Mouse (Mus musculus) cerebral cortex, adult 2 months (tissue): ENCODE data around the gene Defb46.

Experiments
- WGBS: fragments of 180-500 bp; shearing (Covaris S2); methylation state at CpG from one replicate; pipeline ENCODE4 v1.1.7; 2018; 5-methylcytosine and 5-hydroxymethylcytosine counted together

Defb46 gene

DNA sequence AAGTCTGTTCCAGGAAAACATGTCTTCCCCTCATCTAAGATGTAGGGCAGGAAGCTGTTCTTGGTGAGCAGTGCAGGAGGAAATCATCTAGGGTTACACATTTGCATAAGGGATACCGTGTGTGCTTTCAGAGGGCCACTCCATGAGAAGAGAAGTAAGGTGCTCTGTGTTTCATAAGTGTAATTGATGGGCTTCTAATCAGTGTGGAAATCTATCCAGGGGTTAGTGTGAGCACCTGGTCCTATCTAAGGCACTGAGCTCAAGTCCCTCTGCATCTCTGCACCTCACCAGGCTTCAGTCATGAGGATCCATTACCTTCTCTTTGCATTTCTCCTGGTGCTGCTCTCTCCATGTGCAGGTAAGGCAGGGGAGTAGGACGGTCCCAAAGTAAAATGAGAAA, at the start of gene Defb46:
Defb46 (plus strand) TSS at position 301 of the 400 bp plus-strand sequence.
- WGBS: 71% methylated on average over 2 of the region's 2 CpGs

DNA sequence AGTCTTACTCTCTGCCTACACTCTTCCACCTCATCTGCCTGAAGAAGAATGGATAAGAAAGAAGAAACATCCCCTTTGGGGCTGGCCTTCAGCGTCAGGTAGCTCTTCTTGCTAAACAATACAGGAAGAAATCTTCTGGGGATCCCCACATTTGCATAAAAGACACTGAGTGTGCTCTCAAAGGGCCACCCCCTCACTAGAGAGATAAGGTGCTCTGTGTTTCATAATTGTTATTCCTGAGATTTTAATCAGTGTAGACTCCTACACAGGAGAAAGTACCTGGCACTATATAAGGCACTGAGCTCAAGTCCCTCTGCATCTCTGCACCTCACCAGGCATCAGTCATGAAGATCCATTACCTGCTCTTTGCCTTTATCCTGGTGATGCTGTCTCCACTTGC, 14.6 kb upstream of the Defb46 start, which contains the start of gene Defb6:
Defb6 (plus strand) TSS at position 318 of the 400 bp plus-strand sequence.
- WGBS: 53% methylated on average over 1 of the region's 1 CpGs

DNA sequence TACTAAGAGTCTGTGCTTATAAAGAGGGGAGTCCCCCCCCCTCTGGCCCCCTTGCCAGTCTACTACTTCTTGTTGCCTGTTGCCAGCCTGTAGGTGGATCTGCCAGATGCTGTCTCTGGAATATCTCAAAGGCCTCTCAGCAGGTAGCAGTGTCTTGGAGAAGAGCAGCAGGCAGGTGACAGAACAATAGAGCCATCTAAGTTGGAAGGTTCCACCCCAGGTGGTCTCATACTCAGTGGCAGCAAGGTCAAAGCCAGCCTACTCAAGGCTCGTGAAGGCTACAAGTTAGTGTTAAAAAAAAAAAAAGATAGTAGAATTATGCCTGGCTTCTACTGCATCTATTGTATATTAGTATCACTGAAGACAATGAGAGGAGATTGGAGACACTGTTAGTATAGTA, 1.6 kb upstream of the Defb46 start:
- 65% methylated on average over 1 of the region's 1 CpGs for WGBS

DNA sequence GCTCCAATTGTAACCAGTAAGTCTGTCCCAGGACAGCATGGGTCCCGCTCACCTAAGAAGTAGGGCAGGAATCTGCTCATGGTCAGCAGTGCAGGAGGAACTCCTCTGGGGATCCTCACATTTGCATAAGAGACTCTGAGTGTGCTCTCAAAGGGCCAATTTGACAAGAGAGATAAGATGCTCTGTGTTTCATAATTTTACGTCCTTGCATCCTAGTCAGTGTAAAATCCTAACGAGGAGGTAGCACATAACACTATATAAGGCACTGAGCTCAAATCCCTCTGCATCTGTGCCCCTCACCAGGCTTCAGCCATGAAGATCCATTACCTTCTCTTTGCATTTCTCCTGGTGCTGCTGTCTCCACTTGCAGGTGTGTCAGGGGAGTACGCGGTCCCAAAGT, 7.6 kb downstream of the Defb46 start, which contains the start of gene Defb5:
Defb5 (plus strand) TSS at position 301 of the 400 bp plus-strand sequence.
- WGBS: 94% methylated on average over 5 of the region's 5 CpGs

DNA sequence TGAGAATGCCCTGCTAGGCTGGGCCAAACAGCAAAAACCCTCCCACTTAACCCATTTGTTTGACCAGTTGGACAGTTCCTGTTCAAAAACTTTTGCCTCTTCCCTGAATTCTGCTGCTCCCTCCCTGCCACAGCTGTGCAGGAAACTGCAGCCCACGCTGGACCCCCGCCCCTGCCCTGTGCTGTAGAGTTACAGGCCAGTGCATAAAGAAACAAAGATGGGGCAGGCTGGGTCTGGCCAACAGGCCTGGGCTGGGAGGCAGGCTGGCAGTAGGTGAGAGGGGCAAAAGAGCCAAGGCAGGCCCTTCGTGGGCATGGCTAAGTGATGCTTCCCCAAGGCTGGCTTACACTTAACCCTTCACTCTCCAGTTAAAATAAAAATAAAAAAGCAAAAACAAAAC, 20.0 kb downstream of the Defb46 start:
- 53% methylated on average over 3 of the region's 3 CpGs for WGBS
